Mouse (Mus musculus) E14TG2a.4 (cell line): ENCODE results near the gene Nos1.

Experiments used
- CTCF ChIP-seq: conservative IDR thresholded peaks from 2 replicates; pipeline ENCODE4 v1.5.1; 2014; ENCODE audit warnings: low read length
- NANOG ChIP-seq: IDR thresholded peaks from 2 replicates; pipeline ENCODE4 v1.6.1; 2014; ENCODE audit warnings: borderline replicate concordance, low read length, mixed read lengths

- TF ChIP-seq CTCF, result no peak
- no peak for TF ChIP-seq NANOG
These were observed 195.4 kb downstream of the Nos1 start for GRCm38 (mm10) chr5:117976263-117976656.
